Mouse (Mus musculus): Measurements from ENCODE around the gene Ggnbp2.
A peak's percentile ranks its signal among the peaks of the same experiment; 100 is the strongest.
"Not testable (repeated sequence)": the region's sequence is repeated elsewhere in the genome, so short reads cannot be mapped to it uniquely, and the experiment has no call there.

Gene Ggnbp2

GRCm38 (mm10) chr11:84879007-84879771, 8.6 kb upstream of the Ggnbp2 start:
- DNase-seq, result no peak

GRCm38 (mm10) chr11:84876020-84876419, 5.4 kb upstream of the Ggnbp2 start:
- not testable (repeated sequence) for DNase-seq

DNA sequence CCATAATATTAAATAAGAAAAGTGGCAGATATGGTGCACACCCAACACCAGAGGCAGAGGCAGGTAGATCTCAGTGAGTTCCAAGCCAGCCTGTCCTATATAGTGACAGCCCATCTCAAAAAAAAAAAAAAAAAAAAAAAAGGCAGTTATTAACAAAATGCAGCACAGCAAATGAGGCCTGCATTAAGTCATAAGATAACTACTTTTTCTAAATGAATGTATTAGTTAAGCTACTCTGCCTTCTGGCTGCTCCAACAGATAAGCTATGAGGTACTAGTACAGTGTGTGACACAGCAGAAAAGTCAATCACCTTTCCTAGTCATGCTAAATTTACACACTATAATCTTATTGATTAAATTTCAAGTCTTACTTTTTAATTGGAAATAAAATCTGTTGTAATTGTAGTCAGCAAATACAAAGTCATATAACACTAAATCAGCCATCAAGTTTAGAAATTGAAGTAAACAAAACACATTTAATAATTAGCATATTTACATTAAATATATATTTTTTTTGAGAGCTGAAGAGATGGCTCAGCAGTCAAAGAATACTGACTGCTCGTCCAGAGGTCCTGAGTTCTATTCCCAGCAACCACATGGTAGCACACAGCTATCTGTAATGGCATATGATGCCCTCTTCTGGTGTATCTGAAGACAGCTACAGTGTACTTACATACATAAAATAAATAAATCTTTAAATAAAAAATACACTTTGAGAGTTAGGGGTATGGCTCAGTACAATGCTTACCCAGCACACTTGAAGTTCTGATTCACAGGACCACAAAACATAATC, 2.6 kb upstream of the Ggnbp2 start:
- no peak for DNase-seq

GRCm38 (mm10) chr11:84871548-84872069, 992 bp upstream of the Ggnbp2 start:
- DNase-seq, result no peak

DNA sequence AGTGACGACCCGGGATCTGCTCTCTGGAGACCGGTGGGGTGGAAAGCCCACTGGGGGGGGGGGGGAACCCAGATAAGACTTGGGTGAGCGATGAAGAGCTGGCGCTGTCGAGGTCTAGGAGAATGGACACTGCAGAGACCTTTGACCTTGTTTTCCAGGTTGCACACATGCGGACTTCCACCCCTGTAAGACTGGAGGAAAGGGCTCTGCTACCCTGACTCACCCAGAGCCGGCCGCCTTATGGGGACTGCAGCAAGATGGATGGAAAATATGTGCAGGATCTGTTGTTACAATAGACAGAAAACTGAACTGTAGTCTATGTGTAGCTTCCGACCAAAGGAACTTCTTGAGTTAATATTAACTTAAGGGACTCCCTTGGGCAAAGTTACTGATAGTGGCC, 429 bp upstream of the Ggnbp2 start:
- DNase-seq, result no peak

DNA sequence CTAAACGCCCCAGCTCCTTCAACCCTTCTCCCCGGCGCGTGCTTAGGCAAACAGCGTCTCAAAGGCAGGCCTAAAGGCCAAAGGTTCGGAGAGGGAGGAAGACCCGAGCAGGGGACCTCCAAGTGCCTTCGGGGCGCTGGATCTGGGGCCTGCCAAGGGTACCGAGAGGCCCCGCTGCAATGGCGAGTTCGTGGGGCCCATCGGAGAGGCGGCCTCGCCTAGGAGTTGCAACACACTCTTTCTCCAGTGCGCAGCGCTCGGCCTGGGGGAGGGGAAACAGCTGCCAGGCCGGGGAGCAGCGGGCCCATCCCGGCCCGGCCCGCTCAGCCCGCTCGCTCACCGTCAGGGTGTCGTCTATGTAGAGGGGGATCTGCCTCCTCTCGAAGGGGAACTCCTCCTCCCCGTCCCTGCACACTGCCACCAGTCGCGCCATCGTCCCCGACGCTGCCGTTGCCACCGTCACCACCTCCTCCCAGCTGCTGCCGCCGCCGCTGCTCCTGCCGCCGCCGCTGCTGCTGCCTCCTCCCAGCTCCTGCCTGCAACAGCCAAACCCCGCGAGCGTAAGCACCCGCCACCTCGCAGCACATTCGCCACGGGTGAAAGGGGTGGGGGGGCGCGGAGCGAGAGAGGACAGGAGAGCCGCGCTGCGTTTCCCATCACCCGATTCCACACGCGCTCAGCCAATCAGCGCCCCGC, 932 bp downstream of the Ggnbp2 start:
- peak; percentile 93 for DNase-seq

DNA sequence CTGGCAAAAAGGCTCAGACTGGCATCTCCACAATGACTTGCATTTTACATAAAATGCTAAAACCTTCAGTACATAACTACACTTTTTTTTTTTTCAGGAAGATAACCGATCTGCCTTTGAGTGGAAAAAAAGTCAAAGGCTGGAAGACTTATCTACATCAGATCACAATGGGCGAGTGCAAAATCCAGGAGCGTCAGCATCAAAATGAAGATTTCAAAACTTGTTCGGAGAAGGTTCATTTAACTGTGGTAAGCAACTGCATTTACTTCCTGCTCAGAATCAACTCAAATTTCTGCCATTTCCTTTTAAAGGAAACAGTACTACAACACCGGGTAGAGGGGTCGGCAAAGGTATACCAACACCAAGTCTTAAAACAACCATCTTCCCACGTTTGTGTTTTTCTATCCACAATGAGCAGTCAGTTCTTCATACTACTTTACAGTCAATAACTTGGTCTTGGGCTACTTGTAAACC, 1.8 kb downstream of the Ggnbp2 start:
- no peak for DNase-seq

GRCm38 (mm10) chr11:84867586-84867985, 3.0 kb downstream of the Ggnbp2 start:
- DNase-seq, result no peak

- no peak for DNase-seq
Measured at GRCm38 (mm10) chr11:84865268-84865667, 5.3 kb downstream of the Ggnbp2 start.

DNA sequence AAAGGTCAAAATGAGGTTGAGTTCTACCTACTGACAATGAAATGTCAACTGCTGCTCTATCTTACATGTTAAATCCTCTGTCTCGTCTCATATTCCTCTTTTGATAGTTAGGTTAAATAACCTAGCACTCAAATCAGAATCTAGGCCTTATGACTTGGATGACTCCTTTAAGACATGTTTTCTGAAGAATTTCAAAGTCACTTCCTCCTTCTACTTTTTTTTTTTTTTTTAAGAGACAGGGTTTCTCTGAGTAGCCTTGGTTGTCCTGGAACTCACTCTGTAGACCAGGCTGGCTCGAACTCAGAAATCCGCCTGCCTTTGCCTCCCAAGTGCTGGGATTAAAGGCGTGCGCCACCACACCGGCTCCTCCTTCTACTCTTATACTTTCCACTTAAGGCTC, 15.3 kb downstream of the Ggnbp2 start:
- DNase-seq, result no peak

GRCm38 (mm10) chr11:84847475-84848090, 23.0 kb downstream of the Ggnbp2 start:
- no peak for DNase-seq

DNA sequence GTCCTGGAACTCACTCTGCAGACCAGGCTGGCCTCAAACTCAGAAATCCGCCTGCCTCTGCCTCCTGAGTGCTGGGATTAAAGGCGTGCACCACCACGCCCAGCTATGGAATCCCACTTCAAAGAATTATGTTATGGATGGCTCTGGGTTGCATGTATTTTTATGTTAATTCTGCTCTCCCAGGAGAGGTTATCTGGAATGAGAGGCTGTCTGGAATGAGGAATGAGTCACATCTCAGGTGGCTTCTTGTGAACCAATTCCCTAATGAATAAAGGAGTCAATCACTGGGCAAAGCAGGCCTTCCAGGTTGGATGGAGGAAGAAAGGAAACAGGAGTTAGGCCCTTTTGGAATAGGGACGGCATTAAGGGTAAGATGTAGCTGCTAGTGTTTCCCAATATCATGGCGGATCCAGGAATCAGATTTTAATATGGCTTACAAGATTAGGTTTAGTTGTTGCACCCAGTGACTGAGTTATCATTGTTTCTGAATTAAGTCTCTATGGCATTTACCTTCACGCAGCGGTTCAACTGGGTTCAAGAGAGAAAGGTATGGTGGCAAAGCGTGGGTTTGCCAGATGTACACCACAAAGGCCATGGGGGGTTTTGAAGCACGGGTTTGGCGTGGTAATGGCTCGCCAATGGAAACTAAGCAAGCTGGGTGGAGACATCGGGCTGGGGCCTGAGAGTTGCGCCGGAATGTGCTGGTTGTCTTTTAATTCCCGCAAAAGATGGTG, 23.7 kb downstream of the Ggnbp2 start:
- DNase-seq, result no peak

DNA sequence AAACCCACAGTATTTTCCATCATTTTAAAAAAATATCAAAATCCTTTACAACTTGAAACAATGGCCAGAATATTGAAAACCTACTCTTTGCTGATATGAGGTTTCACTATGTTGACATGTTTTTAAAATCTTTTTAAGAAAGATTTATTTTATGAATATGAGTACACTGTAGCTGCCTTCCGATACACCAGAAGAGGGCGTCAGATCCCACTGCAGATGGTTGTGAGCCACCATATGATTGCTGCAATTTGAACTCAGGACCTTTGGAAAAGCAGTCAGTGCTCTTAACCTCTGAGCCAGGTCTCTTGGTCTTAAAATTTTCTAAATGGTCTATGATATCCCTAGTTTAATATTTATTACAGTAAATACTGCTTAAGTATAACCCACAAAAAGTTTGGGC, 31.3 kb downstream of the Ggnbp2 start:
- DNase-seq, result no peak

DNA sequence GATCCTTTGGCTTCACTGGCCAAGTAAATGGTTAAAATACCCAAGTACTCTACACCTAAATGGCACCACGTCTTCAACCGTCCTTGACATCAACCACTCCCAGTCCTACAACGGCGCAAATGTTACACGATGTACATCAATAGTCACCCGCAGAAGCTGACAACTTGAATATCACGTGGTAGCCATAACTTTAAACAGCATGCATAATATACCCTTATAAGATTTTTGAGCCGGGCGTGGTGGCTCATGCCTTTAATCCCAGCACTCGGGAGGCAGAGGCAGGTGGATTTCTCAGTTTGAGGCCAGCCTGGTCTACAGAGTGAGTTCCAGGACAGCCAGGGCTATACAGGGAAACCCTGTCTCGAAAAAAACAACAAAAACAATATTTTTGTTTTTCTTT, 41.1 kb downstream of the Ggnbp2 start:
- DNase-seq, result not testable (repeated sequence)

GRCm38 (mm10) chr11:84828516-84829399, 41.9 kb downstream of the Ggnbp2 start, which contains the start of gene Dhrs11:
TSS of gene Dhrs11 (minus strand) at chr11:84828994.
- DNase-seq, result peak; percentile 93

DNA sequence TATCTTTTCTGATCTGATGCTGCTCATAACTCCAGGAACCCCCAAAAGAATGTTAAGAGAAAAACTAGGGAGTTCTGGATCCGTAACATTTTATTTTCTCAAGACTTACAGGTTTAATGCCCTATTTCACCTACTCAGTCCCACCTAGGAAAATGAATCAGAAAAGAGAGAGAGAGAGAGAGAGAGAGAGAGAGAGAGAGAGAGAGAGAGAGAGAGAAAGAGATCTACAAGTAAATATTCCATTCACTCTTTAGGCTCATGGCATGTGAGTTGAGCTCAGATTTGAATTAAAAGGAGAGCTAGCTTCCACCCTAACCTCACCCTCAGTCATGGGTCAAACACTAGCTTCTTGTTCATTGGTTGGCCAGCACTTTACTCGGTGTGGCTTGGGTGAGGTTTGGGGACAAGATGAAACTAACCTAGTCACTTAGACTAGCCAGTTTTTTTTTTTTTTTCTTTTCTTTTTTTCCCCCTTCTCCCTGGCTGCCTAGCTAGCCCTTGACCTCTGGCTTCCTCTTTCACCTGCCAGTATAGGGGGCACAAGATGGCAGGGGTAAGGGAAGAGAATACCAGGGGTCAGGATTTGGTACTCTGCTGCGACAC, 42.6 kb downstream of the Ggnbp2 start:
- no peak for DNase-seq

DNA sequence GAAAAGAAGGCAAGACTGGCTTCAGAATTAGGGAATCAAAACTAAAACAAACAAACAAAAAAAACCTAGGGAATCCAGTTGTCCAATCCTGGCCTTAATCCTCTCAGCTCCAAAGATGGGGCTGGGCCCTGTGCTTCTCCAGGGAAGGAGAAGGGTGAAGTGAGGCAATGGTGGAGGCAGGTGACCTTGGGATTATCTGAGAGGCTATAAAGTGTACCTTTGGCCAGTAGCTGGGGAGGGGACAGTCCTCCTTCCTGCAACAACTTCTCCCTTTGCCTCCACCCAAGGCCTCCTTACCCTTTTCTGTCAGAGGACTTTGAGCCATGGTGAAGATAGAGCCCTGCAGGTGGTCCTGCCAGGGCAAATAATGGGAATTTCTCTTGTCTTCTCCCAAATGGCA, 43.1 kb downstream of the Ggnbp2 start:
- DNase-seq, result no peak

- DNase-seq, result peak; percentile 86
Measured at GRCm38 (mm10) chr11:84826185-84826584, 44.4 kb downstream of the Ggnbp2 start.

GRCm38 (mm10) chr11:84825261-84825807, 45.3 kb downstream of the Ggnbp2 start:
- DNase-seq, result no peak

GRCm38 (mm10) chr11:84823484-84823897, 47.1 kb downstream of the Ggnbp2 start:
- no peak for DNase-seq

Data from cerebellum, adult 9-11 months (tissue).